Comparison of ENCODE assay signal across 25 mouse cellular contexts in the genomic region with DNA sequence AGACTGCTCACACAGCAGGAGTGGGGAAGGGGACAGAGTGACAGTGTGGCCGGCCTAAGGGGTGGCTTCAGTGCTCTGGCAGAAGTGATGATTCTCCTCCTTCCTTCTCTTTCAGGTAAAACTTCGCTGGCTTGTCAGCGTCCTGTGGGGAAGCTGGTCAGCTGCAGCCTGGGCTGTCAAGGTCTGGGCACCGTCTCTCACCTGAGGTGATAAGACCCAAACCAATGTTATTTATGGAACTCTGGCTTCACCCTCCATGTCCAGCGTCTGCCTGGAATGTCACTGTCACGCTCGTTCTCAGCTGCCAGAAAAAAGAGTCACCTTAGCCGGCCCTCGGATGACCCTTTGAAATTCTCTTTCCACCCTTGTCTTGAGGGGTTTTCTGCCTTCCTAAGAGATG. TPM values are rescaled to one million over a fixed set of nuclear protein-coding genes. Genes with fewer than 3 reads are reported as not detected.
A peak's percentile ranks its signal among the peaks of the same experiment; 100 is the strongest.
DNase-seq lines count a peak whose midpoint lies in the region; ATAC-seq and TF ChIP-seq lines count a peak whose summit lies in the region.
"Had no signal": no experiment of that assay in that cellular context is flagged by ENCODE, and none has a peak within 500 bp of the region (broad histone marks: within the 10 kb centered on the region; RNA-seq: fewer than 3 reads in every experiment).

No protein-coding gene starts in this region.

- H3K36me3 ChIP-seq in heart, embryonic 10.5 days, result 0 out of 2 replicates have a peak, but pooled peaks cover 1% of the 10 kb centered on the region
- H3K36me3 ChIP-seq in heart, postnatal 0 days (replicated peaks; ENCODE audit: control insufficient read depth, insufficient read depth, low read length), result no peaks in the 10 kb centered on the region
- H3K36me3 ChIP-seq: G1E; hindbrain, embryonic 12.5 days; hindbrain, embryonic 15.5 days had no signal

- peak; percentile 43 to 66 for DNase-seq in heart, adult 18-20 months
- no peak for DNase-seq in heart, embryonic 10.5 days (ENCODE audit: low spot score)
- peak; percentile 38 to 43 for DNase-seq in heart, adult 9 months (ENCODE audit: low spot score in 2 of 2)
- DNase-seq in heart, postnatal 0 days (ENCODE audit: low spot score), result no peak
- DNase-seq in frontal cortex, postnatal 25 days (ENCODE audit: low spot score in 2 of 2), result no peak
- DNase-seq in urinary bladder, postnatal 10 days (ENCODE audit: low spot score), result no peak
- no peak for DNase-seq in adrenal gland, postnatal 14 days
- DNase-seq: adrenal gland, postnatal 10 days; B cell, adult 2 months; cerebellum, adult 11 months; cerebellum, adult 2 months; cerebellum, adult 9-11 months; cerebellum, postnatal 25 days; gastrocnemius, postnatal 10 days; gastrocnemius, postnatal 36 days; kidney, adult 2 months had no signal

- H3K9ac ChIP-seq in heart, postnatal 0 days (replicated peaks; ENCODE audit: low read depth, low read length), result no peak overlapping the region
- H3K9ac ChIP-seq: embryonic facial prominence, embryonic 12.5 days; embryonic facial prominence, embryonic 15.5 days; hindbrain, embryonic 12.5 days; hindbrain, embryonic 15.5 days had no signal

- no peak for TF ChIP-seq CTCF in heart, postnatal 0 days (IDR thresholded peaks at IDR 0.05; ENCODE audit: low read depth)

- peaks cover 27% of the 10 kb centered on the region for H3K4me1 ChIP-seq in heart, embryonic 10.5 days
- H3K4me1 ChIP-seq in heart, postnatal 0 days (ENCODE audit: control insufficient read depth, insufficient read depth), result peaks cover 24% of the 10 kb centered on the region

- ATAC-seq in heart, postnatal 0 days (ENCODE audit: insufficient read depth, low read depth), result no peak; the same call in 1 of the 2 replicates
- ATAC-seq: forebrain, embryonic 14.5 days; intestine, postnatal 0 days; Patski had no signal

- no peaks in the 10 kb centered on the region for H3K27me3 ChIP-seq in heart, embryonic 10.5 days (ENCODE audit: insufficient read depth, poor library complexity, severe bottlenecking)
- H3K27me3 ChIP-seq in heart, postnatal 0 days (ENCODE audit: control insufficient read depth, insufficient read depth, low read length), result no peaks in the 10 kb centered on the region
- H3K27me3 ChIP-seq: embryonic facial prominence, embryonic 12.5 days; embryonic facial prominence, embryonic 15.5 days; hindbrain, embryonic 12.5 days; hindbrain, embryonic 15.5 days; Patski had no signal

- H3K27ac ChIP-seq in heart, embryonic 10.5 days, result no peak overlapping the region
- H3K27ac ChIP-seq in heart, postnatal 0 days (ENCODE audit: low read depth), result peak overlapping the region; percentile 36
- H3K27ac ChIP-seq: embryonic facial prominence, embryonic 12.5 days; embryonic facial prominence, embryonic 15.5 days; hindbrain, embryonic 12.5 days; hindbrain, embryonic 15.5 days had no signal

- 41% methylated on average over 9 of the region's 9 CpGs for WGBS in heart, embryonic 10.5 days
- WGBS in heart, postnatal 0 days, result 36% methylated on average over 9 of the region's 9 CpGs

- no peaks in the 10 kb centered on the region for H3K9me3 ChIP-seq in heart, embryonic 10.5 days
- no peaks in the 10 kb centered on the region for H3K9me3 ChIP-seq in heart, postnatal 0 days (replicated peaks; ENCODE audit: control insufficient read depth, low read length)
- H3K9me3 ChIP-seq: embryonic facial prominence, embryonic 12.5 days; embryonic facial prominence, embryonic 15.5 days; hindbrain, embryonic 12.5 days; hindbrain, embryonic 15.5 days had no signal

- H3K4me2 ChIP-seq in heart, postnatal 0 days (ENCODE audit: low read depth, low read length), result no peak overlapping the region
- H3K4me2 ChIP-seq: embryonic facial prominence, embryonic 12.5 days; embryonic facial prominence, embryonic 15.5 days; hindbrain, embryonic 12.5 days; hindbrain, embryonic 15.5 days had no signal

- no peak overlapping the region for H3K4me3 ChIP-seq in heart, embryonic 10.5 days
- no peak overlapping the region for H3K4me3 ChIP-seq in heart, postnatal 0 days (ENCODE audit: low read depth, low read length)
- H3K4me3 ChIP-seq: embryonic facial prominence, embryonic 12.5 days; embryonic facial prominence, embryonic 15.5 days; hindbrain, embryonic 12.5 days; hindbrain, embryonic 15.5 days had no signal

- no peak for TF ChIP-seq EP300 in heart, postnatal 0 days (IDR thresholded peaks at IDR 0.05; ENCODE audit: low read depth)

RNA-seq across cellular contexts. Expression of gene Fam174b, which starts 34.7 kb away (rescaled TPM):
- 100 to 1,000 TPM; 187 to 201 TPM for total RNA-seq in heart, adult 18-20 months (2021)
- polyA plus RNA-seq in heart, embryonic 10.5 days (2016; fragmentation: Nextera tagmentation; extraction: Ambion mirVana), result 21.0 and 24.1 TPM in 2 replicates
- total RNA-seq in heart, postnatal 0 days (2014; rRNA removed; ENCODE audit: low replicate concordance), result 94.7 and 105 TPM in 2 replicates
- 72.9 and 81.0 TPM in 2 replicates for polyA plus RNA-seq in heart, postnatal 0 days (2015; fragmentation: Nextera tagmentation; extraction: Ambion mirVana)
- total RNA-seq in adrenal gland, postnatal 14 days (2021), result 10.1 and 13.6 TPM in 2 replicates
- total RNA-seq: CH12.LX had no signal

Comparison
In these comparisons a context has a peak if more than half of its experiments do, and no peak if none do; other contexts are left out.
1. DNase-seq: peak in heart, adult 18-20 months (2 of 2) and heart, adult 9 months (2 of 2); none in heart, embryonic 10.5 days (single experiment), heart, postnatal 0 days (single experiment), frontal cortex, postnatal 25 days (0 of 2), urinary bladder, postnatal 10 days (single experiment) and adrenal gland, postnatal 14 days (single experiment).